Mouse (Mus musculus) leukemia stem cell, adult 10-12 weeks (primary cell): ENCODE results near the gene Vmn1r10. TPM values are rescaled to one million over a fixed set of nuclear protein-coding genes. Genes with fewer than 3 reads are reported as not detected.

ENCODE experiments used
- polyA plus RNA-seq: library from polyadenylated mRNA; stranded (reverse); fragments of >175 nt; gene quantifications from 2 replicates; pipeline ENCODE4 v1.2.3, GENCODE M21; 2012; ENCODE audit warnings: low replicate concordance

The Vmn1r10 gene
- polyA plus RNA-seq, result not detected in 2 replicates

DNA sequence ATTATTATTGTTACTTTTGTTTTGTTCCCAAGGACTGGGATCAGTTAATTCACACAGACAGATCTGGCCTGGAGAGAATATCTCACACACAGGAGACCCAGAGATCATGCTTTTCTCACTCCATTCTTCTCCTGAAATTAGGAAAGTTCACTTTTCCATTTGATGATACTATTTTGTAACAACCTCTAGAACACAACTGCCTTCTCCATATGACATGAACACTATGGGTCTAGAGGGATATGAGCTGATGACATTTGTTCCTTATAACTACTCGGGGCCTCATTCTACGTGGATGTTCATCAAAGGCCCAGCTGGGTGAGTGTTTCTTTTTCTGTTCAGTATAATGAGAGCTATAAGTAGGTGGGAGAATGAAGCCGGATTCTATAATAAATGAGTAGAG is at the start of gene Vmn1r10:
Vmn1r10 (plus strand) TSS at position 301 of the 400 bp plus-strand sequence.

DNA sequence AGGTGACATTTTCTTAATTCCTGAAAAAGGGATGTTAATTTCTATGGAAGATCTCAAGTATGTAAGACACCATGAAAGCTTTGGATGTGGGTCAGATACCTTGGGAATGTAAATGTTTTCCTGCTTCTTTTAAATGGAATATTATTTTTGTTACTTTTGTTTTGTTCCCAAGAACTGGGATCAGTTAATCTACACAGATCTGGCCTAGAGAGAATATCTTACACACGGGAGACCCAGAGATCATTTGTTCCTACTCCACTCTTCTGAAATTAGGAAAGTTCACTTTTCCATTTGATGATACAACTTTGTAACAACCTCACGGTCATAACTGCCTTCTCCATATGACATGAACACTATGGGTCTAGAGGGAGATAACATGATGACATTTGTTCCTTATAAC is 42.8 kb upstream of the Vmn1r10 start, which contains the start of gene Vmn1r9:
Vmn1r9 (plus strand) TSS at position 301 of the 400 bp plus-strand sequence.

DNA sequence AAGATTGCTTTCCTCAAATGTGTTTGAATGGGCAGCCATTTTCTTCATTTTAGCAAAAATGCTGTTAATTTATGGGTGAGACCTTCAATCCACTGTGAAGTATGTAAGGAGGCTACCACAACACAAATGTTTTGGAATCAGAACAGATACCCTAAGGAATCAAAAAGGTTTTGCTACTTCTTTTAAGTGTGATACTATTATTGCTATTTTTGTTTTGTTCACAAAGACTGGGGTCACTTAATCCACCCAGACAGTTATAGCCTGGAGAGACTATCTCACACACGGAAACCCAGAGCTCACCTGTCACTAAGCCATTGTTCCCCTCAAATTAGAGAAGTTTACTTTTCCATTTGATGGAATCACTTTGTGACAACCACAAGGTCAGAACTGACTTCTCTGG is 23.9 kb downstream of the Vmn1r10 start, which contains the start of gene Vmn1r11:
Vmn1r11 (plus strand) TSS at position 301 of the 400 bp plus-strand sequence.

DNA sequence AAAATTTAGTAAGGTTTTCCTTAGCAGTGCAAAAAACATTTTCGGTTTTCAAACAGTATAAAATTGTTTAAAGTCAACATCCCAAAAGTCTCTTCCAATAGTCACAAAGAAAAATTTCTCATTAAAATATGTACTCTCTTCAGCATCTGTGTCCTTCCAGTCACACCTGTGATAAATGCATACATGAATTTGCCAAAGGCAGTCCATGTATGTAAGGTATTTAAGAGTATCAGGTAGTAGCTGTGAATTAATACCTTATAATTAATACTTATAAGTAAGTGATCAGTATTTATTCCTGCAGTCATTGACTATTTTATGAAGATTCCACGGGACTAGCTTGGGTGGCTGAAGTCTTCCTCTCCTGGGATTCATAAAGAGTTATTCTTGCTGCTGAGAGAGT is 47.4 kb downstream of the Vmn1r10 start, which contains the start of gene Vmn1r12:
Vmn1r12 (plus strand) TSS at position 301 of the 400 bp plus-strand sequence.

Other genes starting within 250 kb of the Vmn1r10 start
- 41.0 and 91.7 TPM in 2 replicates for gene Nt5c3, start 185.5 kb upstream of the Vmn1r10 start, polyA plus RNA-seq
- not detected in 2 replicates for gene Vmn1r4, start 185.4 kb upstream of the Vmn1r10 start, polyA plus RNA-seq
- gene Vmn1r5, start 139.2 kb upstream of the Vmn1r10 start, polyA plus RNA-seq, result not detected in 2 replicates
- not detected in 2 replicates for gene Vmn1r6, start 112.2 kb upstream of the Vmn1r10 start, polyA plus RNA-seq
- not detected in 2 replicates for gene Vmn1r7, start 84.1 kb upstream of the Vmn1r10 start, polyA plus RNA-seq
- gene Vmn1r8, start 77.2 kb upstream of the Vmn1r10 start, polyA plus RNA-seq, result not detected in 2 replicates
- not detected in 2 replicates for gene Vmn1r9, start 42.7 kb upstream of the Vmn1r10 start, polyA plus RNA-seq
- not detected in 2 replicates for gene Vmn1r11, start 24.0 kb downstream of the Vmn1r10 start, polyA plus RNA-seq
- gene Vmn1r12, start 47.5 kb downstream of the Vmn1r10 start, polyA plus RNA-seq, result not detected in 2 replicates
- gene Vmn1r13, start 93.8 kb downstream of the Vmn1r10 start, polyA plus RNA-seq, result not detected in 2 replicates
- not detected in 2 replicates for gene Vmn1r14, start 122.2 kb downstream of the Vmn1r10 start, polyA plus RNA-seq
- gene Vmn1r15, start 148.5 kb downstream of the Vmn1r10 start, polyA plus RNA-seq, result not detected in 2 replicates
- gene Vmn1r16, start 220.0 kb downstream of the Vmn1r10 start, polyA plus RNA-seq, result not detected in 2 replicates